Mouse (Mus musculus): ENCODE measurements at regions not wholly inside any gene's neighbourhood (a gene's known extent, or its start where the extent isn't known, plus 50 kb on each side); places are given as distances from the start of the nearest gene placed in this dataset.

- TF ChIP-seq POLR2A (IDR thresholded peaks at IDR 0.05; ENCODE audit: borderline replicate concordance, extremely low read depth, insufficient read depth, insufficient read length, poor library complexity, severe bottlenecking) (no peak), CTCF (IDR thresholded peaks at IDR 0.05; ENCODE audit: borderline replicate concordance, extremely low read depth, insufficient read depth, insufficient read length) (no peak)
These were observed 83.4 kb downstream of the Tm4sf1 start for GRCm38 (mm10) chr3:57218431-57218830.
